Mouse (Mus musculus): Measurements from ENCODE around the gene Gpx7.
A peak's percentile ranks its signal among the peaks of the same experiment; 100 is the strongest.

The Gpx7 gene

DNA sequence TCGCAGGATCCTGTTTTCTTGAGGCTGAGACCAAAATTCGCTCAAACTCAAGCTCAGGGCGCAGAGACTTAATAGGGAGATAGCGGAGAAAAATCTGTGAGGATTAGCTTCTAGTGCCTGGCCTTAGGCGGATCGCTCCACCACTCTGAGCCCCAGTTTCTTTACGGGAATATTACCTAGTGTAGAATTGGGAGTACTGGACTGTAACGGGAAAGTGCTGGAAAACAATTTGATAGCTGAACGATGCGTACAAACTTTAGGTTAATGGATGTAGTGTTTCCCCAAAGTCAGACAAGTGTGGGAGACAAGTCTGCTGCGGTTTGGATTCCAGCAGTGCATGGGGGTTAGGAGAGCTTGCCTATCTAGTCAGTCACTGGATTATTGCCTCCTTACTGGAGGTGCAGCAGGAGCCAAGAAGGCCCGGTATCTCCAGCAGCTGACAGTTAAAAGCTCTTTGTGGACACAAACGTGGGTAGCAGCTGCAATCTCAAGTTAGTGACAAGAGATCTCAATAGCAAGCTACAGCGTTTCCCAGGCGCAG lies at the start of gene Gpx7:
Gpx7 (minus strand) TSS at position 101 of the 541 bp plus-strand sequence.
- peak; percentile 65 for DNase-seq

DNA sequence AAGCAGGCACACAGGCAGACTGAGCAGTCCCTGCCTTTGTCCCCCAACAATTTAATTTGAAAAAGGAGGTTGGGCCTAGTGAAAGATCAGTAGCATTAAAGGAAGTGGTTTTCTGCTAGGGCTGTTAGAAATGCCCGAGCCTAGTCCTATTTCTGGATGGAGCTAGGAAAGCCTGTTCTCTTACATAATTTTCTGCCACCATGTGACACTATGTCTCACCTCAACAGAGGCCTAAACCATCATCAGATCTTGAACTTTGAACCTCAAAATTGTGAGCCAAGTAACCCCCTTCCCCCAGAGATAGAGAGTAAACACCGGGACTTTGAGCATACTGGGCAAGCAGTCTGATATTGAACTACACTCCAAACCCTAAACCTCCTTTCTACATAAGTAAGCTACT lies 49.3 kb upstream of the Gpx7 start:
- no peak for DNase-seq

DNA sequence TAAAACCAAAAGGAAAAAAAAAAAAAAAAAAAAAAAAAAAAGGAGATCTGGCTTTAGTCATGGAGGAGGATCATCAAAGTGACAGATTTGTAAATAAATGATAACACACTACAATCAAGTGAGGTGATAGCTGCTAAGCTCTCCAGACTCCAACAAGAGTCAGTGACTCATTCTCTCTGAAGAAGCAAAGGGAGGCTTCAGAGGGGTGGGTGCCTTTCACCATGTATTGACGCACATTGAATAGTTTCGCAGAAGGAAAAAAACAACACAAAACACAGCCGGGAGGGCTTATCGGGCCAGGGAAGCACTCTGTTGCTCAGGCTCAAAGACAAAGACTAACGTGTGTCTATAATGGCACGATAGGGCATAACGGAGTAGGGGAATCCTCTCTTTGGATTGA lies 41.3 kb upstream of the Gpx7 start:
- no peak for DNase-seq

DNA sequence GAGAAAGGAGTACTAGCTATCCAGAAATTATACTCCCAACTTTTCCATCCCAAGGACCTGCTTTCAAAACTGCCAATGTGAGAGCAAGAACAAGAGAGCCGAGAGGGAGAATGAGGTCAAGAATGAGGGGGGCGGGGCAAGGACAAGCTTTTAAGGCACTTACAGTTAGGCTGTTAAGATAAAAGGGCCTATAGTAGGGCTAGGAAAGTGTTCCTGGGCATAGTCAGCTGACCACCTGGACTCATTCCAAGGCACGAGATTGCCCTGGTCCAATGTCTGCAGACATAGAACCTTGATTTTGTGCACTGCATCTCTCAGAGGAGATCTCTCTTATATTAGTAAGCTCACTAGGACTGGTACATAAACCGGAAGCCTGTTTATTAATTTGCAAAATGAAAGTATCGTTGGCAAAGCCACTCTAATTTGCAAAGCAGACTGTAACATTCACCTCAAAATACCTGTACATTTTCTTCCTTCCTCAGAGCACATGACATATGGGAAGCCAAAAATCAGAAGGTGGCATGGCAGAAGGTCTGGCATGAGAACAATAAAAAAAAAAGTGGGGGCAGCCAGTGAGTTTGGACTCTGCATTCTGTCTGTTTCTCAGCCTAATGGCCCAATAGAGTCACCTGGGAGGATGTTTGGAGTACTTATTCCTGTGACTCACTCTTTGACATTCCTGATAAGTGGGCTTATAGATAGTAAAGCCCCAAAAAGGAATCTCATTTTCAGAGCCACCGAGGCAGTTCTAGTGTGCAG lies 31.5 kb upstream of the Gpx7 start:
- DNase-seq, result no peak

DNA sequence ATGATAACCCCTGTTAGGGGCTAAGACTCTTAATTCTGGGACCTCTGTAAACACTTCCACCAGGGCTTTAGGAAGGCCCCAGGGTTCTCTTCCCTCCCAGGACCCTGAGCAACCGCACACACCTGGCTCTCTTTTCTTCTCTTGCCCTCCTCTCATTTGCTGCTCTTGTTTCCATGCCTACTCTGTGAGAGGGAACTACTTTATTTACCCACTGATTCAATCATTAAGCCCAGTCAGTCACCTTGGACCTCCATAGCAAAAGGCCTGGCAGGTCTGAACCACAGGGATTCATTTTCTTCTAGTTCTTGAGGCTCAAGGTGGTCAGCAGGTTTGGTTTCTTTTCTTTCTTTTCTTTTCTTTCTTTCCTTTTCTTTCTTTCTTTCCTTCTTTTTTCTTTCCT lies 29.5 kb upstream of the Gpx7 start:
- no peak for DNase-seq

DNA sequence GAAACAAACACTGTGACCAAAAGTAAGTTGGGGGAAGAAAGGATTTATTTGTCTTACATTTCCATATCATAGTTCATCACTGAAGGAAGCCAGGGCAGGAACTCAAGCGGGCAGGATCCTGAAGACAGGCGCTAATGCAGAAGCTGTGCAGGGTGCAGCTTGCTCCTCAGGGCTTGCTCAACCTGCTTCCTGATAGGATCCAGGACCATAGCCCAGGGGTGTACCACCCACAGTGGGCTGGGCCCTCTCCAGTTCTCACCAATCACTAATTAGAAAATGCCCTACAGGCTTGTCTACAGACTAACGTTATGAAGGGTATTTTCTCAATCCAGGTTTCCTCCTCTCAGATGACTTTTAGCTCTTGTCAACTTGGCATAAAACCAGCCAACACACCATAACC lies 28.9 kb upstream of the Gpx7 start:
- DNase-seq, result no peak

DNA sequence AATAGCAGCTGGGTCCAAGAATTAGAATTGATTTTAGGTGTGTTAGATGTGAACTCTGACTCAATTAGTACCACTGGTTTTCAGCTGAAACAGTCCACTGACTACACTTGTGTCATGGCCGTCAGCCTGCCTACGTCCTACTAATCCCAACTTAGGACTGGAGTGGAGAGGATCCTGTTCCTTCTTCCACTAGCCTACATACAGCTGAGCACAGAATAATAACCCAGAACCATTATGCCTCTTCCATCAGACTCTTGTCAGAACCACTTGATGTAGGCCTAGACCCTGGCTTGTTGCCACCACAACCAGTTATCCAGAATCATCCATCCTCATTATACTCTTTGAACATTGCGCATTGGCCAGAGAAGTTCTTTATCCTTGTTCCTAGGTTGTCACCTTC lies 28.0 kb upstream of the Gpx7 start:
- DNase-seq, result no peak

DNA sequence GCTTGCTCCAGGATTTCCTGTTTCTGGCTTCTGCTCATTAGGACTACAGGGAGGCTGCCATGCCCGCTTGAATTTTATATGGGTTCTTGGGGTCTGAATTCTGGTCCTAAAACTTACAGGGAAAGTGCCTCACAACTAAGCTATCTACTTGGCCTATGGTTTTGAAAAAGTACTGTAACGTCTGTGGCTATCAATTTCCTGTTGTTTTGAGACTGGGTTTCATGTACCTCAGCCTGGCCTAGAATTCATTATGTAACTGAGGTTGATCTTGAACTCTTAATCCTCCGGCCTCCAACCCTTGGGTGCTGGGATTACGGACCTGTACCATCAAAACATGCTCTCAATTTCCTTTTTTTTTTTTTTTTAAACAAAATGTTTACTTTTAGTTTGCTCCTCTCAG lies 27.5 kb upstream of the Gpx7 start:
- no peak for DNase-seq

DNA sequence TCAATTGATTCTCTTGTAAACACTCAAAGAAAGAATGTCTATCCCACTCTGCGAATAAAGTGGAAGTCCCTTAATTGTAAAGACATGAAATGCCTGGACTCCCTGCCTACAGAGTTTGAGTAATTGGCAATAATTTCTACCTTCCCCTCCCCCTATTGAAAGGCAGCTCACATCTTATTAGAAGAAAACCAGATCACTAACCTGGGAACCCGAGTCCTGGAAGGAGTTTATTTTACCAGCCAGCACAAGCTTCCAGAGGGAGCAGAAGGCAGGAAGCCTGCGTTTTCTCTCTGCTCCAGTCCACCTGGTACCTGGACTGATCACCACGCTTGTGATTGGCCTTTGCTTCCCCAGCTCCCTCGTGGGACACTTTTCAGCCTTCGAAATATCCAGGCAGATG lies 26.6 kb upstream of the Gpx7 start:
- peak; percentile 71 for DNase-seq

DNA sequence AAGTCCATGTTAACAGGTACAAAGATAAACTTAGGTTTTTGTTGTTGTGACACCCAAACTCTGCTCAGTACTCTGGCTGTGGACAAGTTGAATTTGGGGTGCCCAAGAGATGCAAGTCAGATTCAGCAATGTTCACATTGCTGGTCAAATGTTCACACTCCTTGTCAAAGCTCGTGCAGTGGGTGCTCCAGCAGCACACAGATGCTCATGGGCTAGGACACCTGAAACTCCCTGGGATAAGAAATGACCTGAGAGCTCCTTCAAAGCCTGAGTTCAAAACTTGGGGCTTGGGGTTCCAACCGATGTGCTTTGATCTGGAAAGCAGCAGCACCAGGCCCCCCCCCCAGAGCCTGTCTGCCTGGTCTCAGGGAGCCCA lies 24.8 kb upstream of the Gpx7 start:
- no peak for DNase-seq

DNA sequence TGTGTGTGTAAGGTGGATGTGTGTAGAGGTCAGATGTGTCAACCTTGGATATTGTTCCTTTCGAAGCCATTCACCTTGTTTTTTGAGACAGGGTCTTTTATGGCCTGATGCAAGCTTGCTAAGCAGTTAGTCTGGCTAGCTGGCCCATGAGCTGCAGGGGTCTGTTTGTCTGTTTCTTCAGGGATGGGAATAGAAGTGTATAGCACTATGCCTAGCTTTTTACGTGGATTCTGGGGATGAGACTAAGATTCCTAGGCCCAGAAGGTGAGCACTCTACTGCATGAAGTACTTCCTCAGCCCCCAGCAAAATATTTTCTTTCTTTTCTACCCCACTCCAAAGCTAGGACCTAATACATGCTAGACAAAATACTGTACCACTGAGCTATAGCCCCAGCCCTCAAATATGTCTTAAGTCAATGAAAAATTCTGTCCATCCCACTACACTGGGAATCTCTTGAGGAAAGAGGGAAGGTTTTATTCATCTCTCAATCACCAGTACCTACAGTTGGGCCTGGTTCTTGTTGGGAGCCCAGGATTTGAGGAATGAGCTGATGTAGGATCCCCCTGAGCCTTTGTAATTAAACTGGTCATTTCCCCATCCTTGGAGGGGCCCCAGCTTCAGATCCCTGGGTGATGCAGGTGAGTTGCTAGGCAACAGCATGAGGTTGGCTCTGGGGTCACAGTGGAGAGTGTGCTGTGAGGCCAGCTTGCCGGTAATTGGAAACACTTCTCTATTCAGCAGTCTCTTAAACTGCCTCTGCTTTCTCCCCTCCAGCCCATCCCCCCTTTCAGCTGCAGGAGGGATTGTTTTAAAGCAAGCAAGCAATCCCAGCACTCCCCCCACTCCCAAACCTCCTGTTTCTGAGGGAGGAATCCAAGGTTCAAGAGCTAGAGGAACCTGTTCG lies 24.1 kb upstream of the Gpx7 start:
- DNase-seq, result peak; percentile 92

DNA sequence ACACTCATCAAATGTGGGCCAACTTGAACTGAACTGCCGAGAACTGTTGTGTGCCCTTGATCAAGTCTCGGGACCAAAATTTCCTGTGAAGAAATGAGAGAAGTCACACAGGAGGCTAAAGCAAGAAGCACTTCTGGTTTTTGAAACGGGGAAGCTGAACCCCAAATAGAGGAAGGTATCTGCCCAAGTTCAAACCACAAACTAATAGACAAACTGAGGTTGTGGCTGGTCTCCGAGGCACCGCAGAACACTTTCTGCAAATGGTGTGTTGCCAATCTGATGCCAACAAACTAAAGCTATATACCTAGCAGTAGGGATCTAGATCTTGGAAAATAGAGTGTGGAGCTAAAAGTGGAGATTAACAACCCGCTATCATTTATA lies 21.6 kb upstream of the Gpx7 start:
- DNase-seq, result no peak

DNA sequence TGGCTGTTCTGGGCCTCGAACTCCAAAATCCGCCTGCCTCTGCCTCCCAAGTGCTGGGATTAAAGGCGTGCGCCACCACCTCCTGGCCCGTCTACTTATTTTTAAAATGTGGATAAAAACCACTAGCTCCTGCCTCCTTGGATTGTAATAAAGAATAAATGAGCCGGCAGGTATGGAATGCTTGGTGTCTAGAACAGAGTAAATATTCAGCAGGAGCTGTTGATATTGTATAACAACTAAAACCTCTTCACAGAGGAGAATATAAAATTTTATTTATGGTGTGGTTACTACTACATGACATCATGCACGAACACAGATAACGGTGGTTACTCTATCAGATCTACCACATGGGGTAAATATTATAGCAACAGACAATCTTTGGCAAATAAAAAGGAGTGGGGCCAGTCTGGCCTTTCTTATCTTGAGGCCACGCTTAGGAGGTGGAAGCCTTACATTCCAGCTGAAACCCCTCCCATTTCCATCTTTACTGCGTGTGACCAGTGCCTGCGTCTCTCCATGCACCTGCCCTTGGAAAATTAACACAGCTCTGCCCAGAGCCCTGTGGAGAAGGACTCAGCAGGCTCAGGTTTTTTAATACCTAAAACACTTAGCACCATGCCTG lies 21.1 kb upstream of the Gpx7 start:
- DNase-seq, result no peak

DNA sequence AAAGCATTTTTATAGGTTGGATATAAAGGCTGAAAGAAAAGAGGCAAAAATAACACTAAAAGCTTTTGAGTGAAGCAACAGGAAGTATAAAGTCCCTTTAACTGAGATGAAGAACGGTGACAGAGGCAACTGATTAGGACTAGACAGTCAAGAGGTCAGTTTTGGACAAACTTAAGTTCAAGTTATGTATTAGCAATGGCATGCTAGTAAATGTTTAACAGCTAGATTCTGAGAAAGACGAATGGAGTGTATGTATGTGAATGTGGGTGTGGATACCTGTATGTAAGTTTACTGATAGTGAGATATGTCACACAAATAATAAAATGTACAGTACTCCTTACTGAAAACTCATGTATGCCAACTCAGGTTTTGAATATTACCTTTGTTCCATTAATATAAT lies 17.8 kb upstream of the Gpx7 start:
- DNase-seq, result no peak

DNA sequence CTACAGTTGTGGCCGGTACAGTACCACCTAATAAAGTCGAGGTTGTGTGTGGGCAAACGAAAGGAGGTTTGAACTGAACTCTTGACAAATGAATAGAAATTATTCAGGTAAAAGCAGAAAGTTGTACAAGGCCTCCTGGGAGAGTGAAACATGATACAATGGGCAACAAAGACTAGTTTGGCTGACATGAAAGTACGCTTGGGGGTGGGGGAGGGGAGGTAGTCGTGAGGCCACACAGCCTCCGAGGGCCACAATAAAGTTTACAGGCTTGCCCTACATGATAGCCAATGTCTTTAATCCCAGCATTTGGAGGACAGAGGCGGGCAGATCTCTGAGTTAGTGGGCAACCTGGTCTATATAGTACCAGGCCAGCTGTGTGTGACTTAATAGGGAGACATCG lies 860 bp upstream of the Gpx7 start:
- peak; percentile 72 for DNase-seq

DNA sequence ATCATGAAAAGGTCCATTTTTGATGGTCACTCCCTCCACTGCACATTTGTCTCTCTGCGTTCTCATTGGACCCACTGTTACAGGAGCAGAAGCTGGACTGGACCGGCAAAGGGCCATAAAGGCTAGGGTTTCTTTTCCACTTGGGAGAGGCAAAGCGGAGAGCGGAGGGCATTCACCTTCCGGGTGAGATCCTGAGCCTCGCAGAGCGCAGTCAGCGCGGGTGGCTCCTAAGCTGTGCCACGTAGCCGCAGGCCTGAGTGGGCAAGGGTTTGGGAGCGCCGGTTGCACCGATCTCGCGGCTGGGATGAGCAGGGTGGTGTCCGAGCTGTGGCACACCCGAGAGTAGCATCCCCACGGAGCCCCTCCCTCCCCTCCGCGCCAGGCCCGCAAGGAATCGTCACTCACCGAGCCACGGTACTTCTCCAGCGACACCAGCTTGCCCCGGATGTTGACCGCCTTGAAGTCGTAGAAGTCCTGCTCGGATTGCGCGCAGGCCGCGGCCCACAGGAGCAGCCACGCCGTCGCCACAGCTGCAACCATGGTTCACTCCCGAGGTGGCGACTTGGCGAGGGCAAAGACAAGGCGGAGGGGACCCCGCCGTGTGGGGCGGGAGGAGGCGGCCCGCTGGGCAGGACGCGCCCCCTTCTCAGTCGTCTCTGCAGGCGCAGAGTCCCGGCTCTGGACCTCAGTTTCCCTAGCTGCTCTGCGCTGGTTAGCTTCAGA lies 462 bp downstream of the Gpx7 start:
- peak; percentile 75 for DNase-seq

DNA sequence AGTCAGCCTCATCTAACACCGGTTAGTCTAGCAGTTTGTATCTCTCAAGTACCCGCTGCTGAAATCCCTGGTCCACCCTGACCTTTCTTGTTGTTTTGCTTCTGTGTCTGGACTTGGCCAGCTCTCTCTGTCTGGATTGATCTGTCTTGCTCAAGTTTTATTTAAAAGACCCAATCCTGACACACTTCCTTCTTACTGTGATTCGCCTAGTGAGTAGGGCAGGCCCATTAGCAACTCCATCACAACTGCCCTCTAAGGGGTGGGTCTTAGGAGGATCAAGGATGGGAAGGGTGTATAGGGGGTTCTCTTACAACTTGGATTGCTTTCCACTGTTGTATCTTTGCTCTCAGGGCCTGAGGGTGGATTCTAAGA lies 1.0 kb downstream of the Gpx7 start:
- DNase-seq, result peak; percentile 31

DNA sequence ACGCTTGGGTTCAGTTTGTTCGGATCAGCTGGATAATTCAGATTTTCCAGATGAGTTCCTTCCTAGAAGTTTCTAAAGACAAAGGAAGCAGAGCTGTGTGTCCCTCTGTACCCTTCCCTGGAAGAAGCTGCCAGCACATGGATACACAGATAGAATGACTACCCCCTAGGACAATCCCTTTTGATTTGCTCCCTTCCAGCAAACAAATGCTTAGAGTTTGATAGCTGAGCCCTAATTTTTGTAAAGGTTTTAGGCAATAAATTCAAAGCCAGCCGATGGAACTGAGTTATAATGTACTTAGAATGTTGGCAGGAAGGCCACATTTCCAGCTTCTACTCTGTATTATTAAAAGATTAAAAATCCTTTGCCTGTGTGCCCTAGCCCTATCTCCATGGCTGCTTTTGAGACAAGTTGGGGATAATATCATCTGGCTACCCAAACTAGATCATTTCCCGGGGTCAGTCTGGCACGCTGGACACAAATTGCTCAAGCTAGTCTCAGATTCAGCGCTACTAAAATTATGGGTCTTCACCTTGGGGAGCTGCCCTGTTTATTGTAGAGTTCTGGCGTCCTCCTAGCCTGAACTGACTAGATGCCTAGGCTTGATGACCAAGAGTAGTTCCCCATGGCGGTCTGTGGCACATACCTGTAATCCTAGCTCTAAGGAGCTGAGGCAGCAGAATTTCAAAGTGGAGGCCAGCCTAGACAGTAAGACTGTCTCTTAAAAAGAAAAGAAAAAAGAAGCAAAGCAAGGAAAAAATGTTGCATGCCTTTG lies 2.7 kb downstream of the Gpx7 start:
- DNase-seq, result no peak

DNA sequence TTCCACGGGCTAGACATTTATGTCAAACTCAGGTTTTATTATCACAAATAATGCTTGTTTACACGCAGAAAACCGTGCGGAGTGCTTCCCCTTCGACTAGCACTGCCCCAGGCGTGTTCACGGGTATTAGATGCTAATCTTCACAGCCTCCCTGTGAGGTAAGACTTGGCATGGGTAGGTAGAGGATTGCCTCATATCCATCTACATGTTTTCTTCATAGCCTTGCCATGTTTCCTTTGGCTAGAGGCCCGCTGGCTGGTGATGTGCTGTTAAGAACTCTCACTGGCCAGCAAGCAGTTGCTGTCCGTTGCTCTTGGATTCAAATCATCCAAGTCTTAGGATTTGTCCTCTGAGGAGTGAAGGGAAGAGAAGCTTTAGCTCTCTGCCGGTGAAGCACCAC lies 6.4 kb downstream of the Gpx7 start:
- DNase-seq, result no peak

DNA sequence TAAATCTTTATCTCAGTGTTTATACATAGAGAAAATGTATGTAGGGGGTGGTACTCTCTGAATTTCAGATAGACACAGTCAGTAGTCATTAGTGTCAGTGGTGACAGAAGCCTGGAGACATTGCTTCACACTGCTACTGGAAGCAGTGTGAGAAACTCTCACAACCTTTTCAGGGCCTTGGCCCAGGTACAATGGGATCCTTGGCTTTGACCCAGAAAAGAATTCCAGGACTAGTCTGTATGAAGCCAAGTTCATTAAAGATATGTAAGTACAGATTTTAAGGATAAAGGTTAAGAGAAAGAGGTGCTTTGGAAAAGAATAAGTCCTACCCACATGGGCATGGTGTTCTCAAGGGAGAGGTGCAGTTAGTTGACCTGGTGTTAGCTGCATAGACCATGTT lies 12.5 kb downstream of the Gpx7 start:
- no peak for DNase-seq

DNA sequence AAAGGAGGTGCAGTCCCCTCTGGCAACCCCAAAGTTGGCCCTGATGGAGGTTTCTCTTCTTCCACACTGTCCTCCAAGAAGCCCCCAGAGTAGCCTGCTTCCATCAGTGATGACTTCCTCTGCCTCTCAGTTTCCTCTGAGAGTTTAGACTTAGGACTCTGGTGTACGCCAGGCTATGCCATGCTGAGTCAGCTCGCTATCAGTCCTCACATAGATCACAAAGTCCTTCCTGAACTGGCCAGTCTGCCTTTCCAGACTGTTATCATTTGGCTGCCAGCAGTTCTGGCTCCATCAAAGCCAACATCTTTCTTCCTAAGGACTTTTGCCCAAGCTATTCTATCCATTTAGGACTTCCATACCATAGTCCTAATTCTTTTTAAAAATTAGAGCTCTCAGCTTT lies 14.2 kb downstream of the Gpx7 start:
- DNase-seq, result no peak

DNA sequence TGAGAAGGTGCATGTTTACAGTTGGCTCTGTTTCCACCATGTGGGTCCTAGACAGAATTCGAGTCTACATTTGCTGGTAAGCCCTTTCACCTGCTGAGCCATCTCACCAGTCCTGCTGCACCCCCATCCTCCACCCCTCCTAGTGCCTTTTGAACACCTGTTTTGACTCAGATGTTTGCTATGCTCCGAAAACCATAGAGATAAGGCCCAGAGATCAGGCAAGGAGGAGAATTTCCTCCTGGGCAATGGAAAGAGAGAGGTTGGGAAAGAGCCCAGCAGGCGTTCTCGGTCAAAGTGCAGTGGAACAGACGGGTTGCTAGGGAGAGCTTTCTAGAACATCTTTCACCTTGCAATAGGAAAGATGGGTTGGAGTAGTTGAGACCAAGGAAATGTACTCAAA lies 15.6 kb downstream of the Gpx7 start:
- no peak for DNase-seq
